Mouse (Mus musculus) embryonic facial prominence, embryonic 11.5 days (tissue): ENCODE results near the gene Sun2. TPM values are rescaled to one million over a fixed set of nuclear protein-coding genes. Genes with fewer than 3 reads are reported as not detected.

Experiments used
- ATAC-seq: fragments of 200-750 bp; cut with Nextera tagmentation; replicated peaks from 2 replicates; pipeline ENCODE4 v1.8.0; 2017; ENCODE audit warnings: low read depth; ENCODE audit not compliant: insufficient number of reproducible peaks, low FRiP score, low TSS enrichment
- DNase-seq: peaks from one replicate; pipeline ENCODE4 v3.0.0-alpha.2; 2015; ENCODE audit warnings: low spot score
- H3K27ac ChIP-seq: fragments of 300-500 bp; sonication (generic); replicated peaks from 2 replicates; pipeline ENCODE4 v1.5.1; 2014; ENCODE audit warnings: mild to moderate bottlenecking, low read depth, low read length, control low read depth
- H3K27me3 ChIP-seq: fragments of 300-500 bp; sonication (generic); 2 replicates; pipeline ENCODE4 v1.6.1; 2014; ENCODE audit warnings: mild to moderate bottlenecking, low read length, moderate library complexity, mixed read lengths; ENCODE audit not compliant: control insufficient read depth, insufficient read depth
- H3K36me3 ChIP-seq: fragments of 300-500 bp; sonication (generic); replicated peaks from 2 replicates; pipeline ENCODE4 v1.6.1; 2014; ENCODE audit warnings: low read depth, mild to moderate bottlenecking, low read length, moderate library complexity, mixed read lengths; ENCODE audit not compliant: control insufficient read depth, insufficient read depth
- H3K4me1 ChIP-seq: fragments of 300-500 bp; sonication (generic); 2 replicates; pipeline ENCODE4 v1.6.1; 2014; ENCODE audit warnings: low read length, mixed read lengths; ENCODE audit not compliant: control insufficient read depth, insufficient read depth
- H3K4me2 ChIP-seq: fragments of 300-500 bp; sonication (generic); 2 replicates; pipeline ENCODE4 v1.6.1; 2014; ENCODE audit warnings: low read depth, mild to moderate bottlenecking, control low read depth, low read length, moderate library complexity
- H3K4me3 ChIP-seq: fragments of 300-500 bp; sonication (generic); 2 replicates; pipeline ENCODE4 v1.5.1; 2014; ENCODE audit warnings: low read depth, low read length, control low read depth
- H3K9ac ChIP-seq: fragments of 300-500 bp; sonication (generic); replicated peaks from 2 replicates; pipeline ENCODE4 v1.6.1; 2014; ENCODE audit warnings: mild to moderate bottlenecking, control low read depth, low read length
- H3K9me3 ChIP-seq: fragments of 300-500 bp; sonication (generic); replicated peaks from 2 replicates; pipeline ENCODE4 v1.6.1; 2016; ENCODE audit warnings: mild to moderate bottlenecking, low read length, inconsistent platforms, mixed read lengths; ENCODE audit not compliant: control insufficient read depth
- WGBS: fragments of 180-500 bp; shearing (Covaris S2); extraction: QIAGEN DNeasy Blood & Tissue Kit; methylation state at CpG from one replicate; pipeline ENCODE4 v1.1.7; 2014; 5-methylcytosine and 5-hydroxymethylcytosine counted together
- polyA plus RNA-seq: library from polyadenylated mRNA; unstranded; fragments of >200 nt; fragmentation: Nextera tagmentation; extraction: Ambion mirVana; gene quantifications from 2 replicates; pipeline ENCODE4 v1.2.1, GENCODE M21; 2014

Gene Sun2
- polyA plus RNA-seq, 1 experiment from 2014 or later: 3.1 TPM

GRCm38 (mm10) chr15:79744742-79745141 lies 2.4 kb upstream of the Sun2 start:
- H3K4me2 ChIP-seq: no peak overlapping the region
- WGBS: 70% methylated on average over 8 of the region's 8 CpGs
- no peaks in the 10 kb centered on the region for H3K36me3 ChIP-seq
- no peak overlapping the region for H3K9ac ChIP-seq
- ATAC-seq (no peak), DNase-seq (no peak)
- no peak overlapping the region for H3K4me3 ChIP-seq
- H3K27ac ChIP-seq: no peak overlapping the region
- H3K27me3 ChIP-seq: no peaks in the 10 kb centered on the region
- H3K9me3 ChIP-seq: no peaks in the 10 kb centered on the region
- H3K4me1 ChIP-seq: no peaks in the 10 kb centered on the region

DNA sequence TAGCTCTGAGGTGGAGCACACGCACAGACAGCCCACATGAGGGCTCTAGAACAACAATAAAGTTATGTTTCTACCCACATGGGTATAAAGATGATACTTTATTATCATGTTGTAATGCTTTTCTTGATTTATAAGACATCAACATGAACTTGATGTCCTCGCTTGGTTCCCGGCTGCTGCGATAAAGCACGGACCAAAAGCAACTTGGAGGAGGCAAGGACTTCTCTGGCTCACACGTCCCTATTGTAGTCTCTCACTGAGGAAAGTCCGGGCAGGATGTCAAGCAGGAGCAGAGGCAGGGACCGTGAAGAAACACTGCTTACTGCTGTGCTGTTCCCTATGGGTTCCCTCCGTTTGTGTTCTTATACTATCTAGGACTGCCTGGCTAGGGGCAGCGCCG lies 1.7 kb upstream of the Sun2 start:
- Histone ChIP-seq H3K4me3 (no peak overlapping the region), H3K9me3 (no peaks in the 10 kb centered on the region), H3K27me3 (no peaks in the 10 kb centered on the region), H3K27ac (no peak overlapping the region), H3K36me3 (no peaks in the 10 kb centered on the region), H3K4me2 (no peak overlapping the region), H3K9ac (no peak overlapping the region), H3K4me1 (no peaks in the 10 kb centered on the region)
- DNase-seq (no peak), ATAC-seq (no peak)
- 90% methylated on average over 11 of the region's 11 CpGs for WGBS

- Histone ChIP-seq H3K4me3 (peak overlapping the region; percentile 98), H3K4me2 (peak overlapping the region; percentile 69), H3K4me1 (no peaks in the 10 kb centered on the region), H3K27me3 (no peaks in the 10 kb centered on the region), H3K9me3 (no peaks in the 10 kb centered on the region), H3K27ac (0 out of 2 replicates have a peak overlapping the region, but pooled peaks have one; percentile 21), H3K36me3 (no peaks in the 10 kb centered on the region), H3K9ac (peak overlapping the region; percentile 92)
- DNase-seq (no peak), ATAC-seq (peak; percentile 29)
- under 1% methylated on average over 23 of the region's 23 CpGs for whole genome bisulfite sequencing
Observed at GRCm38 (mm10) chr15:79742706-79743023, 329 bp upstream of the Sun2 start.

DNA sequence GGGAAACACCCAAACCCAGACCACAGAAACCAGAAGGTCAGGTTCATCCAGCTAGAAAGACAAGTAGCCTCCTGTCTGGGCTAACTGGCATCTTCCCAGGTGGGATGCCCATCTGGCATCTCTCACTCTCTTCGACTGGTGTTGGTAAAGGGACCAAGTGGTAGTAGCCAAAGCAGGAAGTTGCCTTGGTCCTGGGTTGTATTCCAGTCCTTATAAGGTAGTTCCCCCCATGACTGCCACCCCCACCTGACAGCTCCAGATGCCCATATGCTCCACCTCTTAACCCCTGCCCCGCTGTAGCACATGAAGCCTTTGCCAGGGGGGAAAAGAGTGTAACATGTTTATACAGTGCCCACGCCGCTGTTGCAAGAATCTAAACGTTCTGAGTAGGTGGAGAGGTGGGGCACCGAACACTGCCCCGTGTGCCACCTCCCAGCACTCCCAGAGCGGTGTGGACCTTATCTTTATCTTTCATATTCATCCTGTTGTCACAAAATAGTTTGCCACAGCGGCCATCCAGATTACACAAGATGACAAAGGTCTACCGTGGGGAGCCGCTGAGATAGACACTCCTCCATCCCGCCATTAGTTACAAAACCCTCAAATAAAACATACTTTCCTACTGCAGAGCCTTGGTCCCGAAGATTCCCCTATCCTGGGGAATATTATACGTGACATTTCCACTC lies 1.0 kb downstream of the Sun2 start:
- whole genome bisulfite sequencing: 42% methylated on average over 14 of the region's 14 CpGs
- no peaks in the 10 kb centered on the region for H3K27me3 ChIP-seq
- ATAC-seq: no peak
- H3K27ac ChIP-seq: no peak overlapping the region
- peak overlapping the region; percentile 92 for H3K9ac ChIP-seq
- H3K4me2 ChIP-seq: peak overlapping the region; percentile 87
- H3K36me3 ChIP-seq: peaks cover 6% of the 10 kb centered on the region
- no peak for DNase-seq
- no peaks in the 10 kb centered on the region for H3K9me3 ChIP-seq
- peak overlapping the region; percentile 98 for H3K4me3 ChIP-seq
- no peaks in the 10 kb centered on the region for H3K4me1 ChIP-seq

DNA sequence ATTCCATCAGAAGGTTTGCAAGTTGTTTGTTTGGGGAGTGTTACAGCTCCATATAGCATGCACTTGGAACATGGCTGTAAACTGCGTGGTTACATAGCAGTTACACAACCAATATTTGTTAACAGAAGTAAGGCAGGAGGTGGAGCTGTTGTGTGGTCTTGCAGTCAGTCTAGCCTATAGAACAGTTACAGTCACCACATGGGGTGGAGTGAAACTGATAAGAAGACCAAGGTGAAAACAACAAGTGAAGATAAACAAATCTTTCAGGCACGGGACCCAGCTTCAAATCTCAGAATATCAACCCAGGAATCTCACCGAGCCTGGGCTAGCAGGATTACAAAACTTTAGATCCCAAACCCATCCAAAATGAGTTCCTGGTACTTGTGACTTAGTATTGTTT lies 1.6 kb downstream of the Sun2 start:
- no peaks in the 10 kb centered on the region for H3K27me3 ChIP-seq
- H3K27ac ChIP-seq: no peak overlapping the region
- H3K4me3 ChIP-seq: no peak overlapping the region
- no peak for ATAC-seq
- no peak for DNase-seq
- no peaks in the 10 kb centered on the region for H3K4me1 ChIP-seq
- H3K9ac ChIP-seq: no peak overlapping the region; the same call in 1 of the 2 replicates
- 81% methylated on average over 3 of the region's 3 CpGs for WGBS
- H3K36me3 ChIP-seq: peaks cover 6% of the 10 kb centered on the region
- no peaks in the 10 kb centered on the region for H3K9me3 ChIP-seq
- peak overlapping the region; percentile 87; the same call in 1 of the 2 replicates for H3K4me2 ChIP-seq

DNA sequence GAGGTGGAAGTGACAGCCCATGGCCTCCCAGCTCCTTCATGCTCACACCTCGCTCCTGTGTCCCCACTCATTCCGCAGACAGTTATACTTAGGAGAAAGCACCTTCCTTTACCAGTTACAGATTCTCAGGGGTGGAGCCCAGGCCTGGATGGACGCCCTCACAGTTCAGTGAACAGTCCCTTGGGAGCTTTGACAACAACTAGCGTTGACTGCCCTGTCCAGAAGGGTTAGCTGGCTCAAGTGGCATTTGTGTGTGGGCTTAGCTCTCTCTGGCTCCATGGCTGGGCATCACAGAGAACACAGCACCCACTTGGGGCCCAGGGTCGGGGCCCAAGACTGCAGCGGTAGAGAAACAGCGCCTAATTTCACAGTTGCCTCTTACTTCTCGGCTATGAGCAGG lies 8.0 kb downstream of the Sun2 start:
- Histone ChIP-seq H3K27ac (no peak overlapping the region), H3K9ac (no peak overlapping the region), H3K4me2 (no peak overlapping the region), H3K4me1 (no peaks in the 10 kb centered on the region), H3K36me3 (peaks cover 6% of the 10 kb centered on the region), H3K4me3 (no peak overlapping the region), H3K27me3 (no peaks in the 10 kb centered on the region), H3K9me3 (no peaks in the 10 kb centered on the region)
- DNase-seq (no peak), ATAC-seq (no peak)
- 82% methylated on average over 8 of the region's 8 CpGs for WGBS

GRCm38 (mm10) chr15:79733640-79734039 lies 8.7 kb downstream of the Sun2 start:
- Histone ChIP-seq H3K9me3 (no peaks in the 10 kb centered on the region), H3K9ac (no peak overlapping the region), H3K4me3 (no peak overlapping the region), H3K4me2 (no peak overlapping the region), H3K27me3 (no peaks in the 10 kb centered on the region), H3K4me1 (no peaks in the 10 kb centered on the region), H3K36me3 (peaks cover 6% of the 10 kb centered on the region), H3K27ac (no peak overlapping the region)
- DNase-seq: no peak
- WGBS: 86% methylated on average over 4 of the region's 4 CpGs
- ATAC-seq: no peak

- H3K4me1 ChIP-seq: no peaks in the 10 kb centered on the region
- no peak overlapping the region for H3K4me2 ChIP-seq
- peaks cover 6% of the 10 kb centered on the region for H3K36me3 ChIP-seq
- DNase-seq (no peak), ATAC-seq (no peak)
- no peak overlapping the region for H3K4me3 ChIP-seq
- WGBS: 90% methylated on average over 8 of the region's 8 CpGs
- H3K27ac ChIP-seq: no peak overlapping the region
- H3K27me3 ChIP-seq: no peaks in the 10 kb centered on the region
- H3K9ac ChIP-seq: no peak overlapping the region
- H3K9me3 ChIP-seq: no peaks in the 10 kb centered on the region
Observed at GRCm38 (mm10) chr15:79733192-79733591, 9.1 kb downstream of the Sun2 start.
